Mouse (Mus musculus): ENCODE data around the gene Clta. TPM values are rescaled to one million over a fixed set of nuclear protein-coding genes. Genes with fewer than 3 reads are reported as not detected.
A peak's percentile ranks its signal among the peaks of the same experiment; 100 is the strongest.

Gene Clta
- total and polyA plus RNA-seq, 3 experiments = 451 to 589 TPM; not detected in 1

DNA sequence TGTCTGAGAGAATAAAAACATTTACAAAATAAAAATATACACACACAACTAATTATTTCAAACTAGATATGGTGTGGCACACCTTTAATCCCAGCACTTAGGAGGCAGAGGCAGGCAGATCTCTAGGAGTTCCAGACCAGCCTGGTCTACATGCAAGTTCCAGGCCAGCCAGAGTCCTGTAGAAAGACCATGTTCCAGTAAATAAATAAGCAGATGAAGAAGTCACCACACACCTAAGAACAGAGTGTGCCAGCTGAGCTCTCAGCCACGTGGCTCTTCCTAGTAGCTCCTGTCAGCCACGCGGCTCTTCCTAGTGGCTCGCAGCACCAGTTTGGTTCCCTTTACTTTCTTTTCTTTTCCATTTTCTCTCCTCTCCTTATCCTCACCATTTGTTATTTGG lies 65.2 kb downstream of the Clta start (continued):
- TF ChIP-seq MAZ (IDR thresholded peaks at IDR 0.05; ENCODE audit: low read depth, low read length) (no peak), MXI1 (IDR thresholded peaks at IDR 0.05; ENCODE audit: low read depth, low read length) (no peak), ELF1 (IDR thresholded peaks at IDR 0.05; ENCODE audit: low read depth, low read length) (no peak)

DNA sequence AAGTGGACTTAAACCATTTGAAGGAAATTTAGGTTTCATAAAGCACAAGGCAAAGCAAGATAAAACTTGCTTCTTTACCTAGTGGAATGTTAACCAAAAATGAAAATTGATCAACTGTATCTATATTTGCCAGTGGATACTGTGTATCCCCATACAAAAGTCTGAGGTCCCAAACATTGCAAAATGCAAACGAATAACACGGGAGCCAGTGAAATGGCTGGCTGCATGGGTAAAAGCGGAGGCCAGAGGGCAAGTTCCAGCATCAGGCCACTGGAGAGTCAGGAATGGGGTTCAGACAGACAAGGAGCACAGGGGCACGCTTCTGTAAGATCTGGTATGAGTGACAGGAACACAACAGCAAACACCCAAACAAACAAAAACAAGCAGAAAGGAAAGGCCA lies 66.4 kb downstream of the Clta start:
- Histone ChIP-seq H3K36me3 (ENCODE audit: control insufficient read depth in 1 of 2, insufficient read depth in 2 of 2, low read length in 2 of 2) (peaks cover 0 to 23% of the 10 kb centered on the region in 2 experiments; a peak in 2 of 4 replicates), H3K4me3 (ENCODE audit: control insufficient read depth in 1 of 2, insufficient read depth in 1 of 2, low read depth in 2 of 2, low read length in 2 of 2) (peak overlapping the region; percentile 70 to 87; a peak in 3 of 4 replicates), H3K9me3 (replicated peaks; ENCODE audit: insufficient read depth, low read length) (no peaks in the 10 kb centered on the region), H3K9ac (ENCODE audit: control insufficient read depth, low read depth, low read length, poor library complexity, severe bottlenecking) (no peak overlapping the region; the same call in 1 of the 2 replicates), H3K79me2 (ENCODE audit: control insufficient read depth, insufficient read depth, low read length, poor library complexity) (peaks cover 33% of the 10 kb centered on the region), H3K4me1 (ENCODE audit: control insufficient read depth in 1 of 2, insufficient read depth in 2 of 2, low read length in 2 of 2) (peaks cover 16 to 18% of the 10 kb centered on the region in 2 experiments), H3K27me3 (ENCODE audit: control insufficient read depth in 1 of 2, insufficient read depth in 2 of 2, low read length in 2 of 2) (no peaks in the 10 kb centered on the region), H3K27ac (ENCODE audit: control insufficient read depth, low read depth, low read length) (no peak overlapping the region)
- DNase-seq (ENCODE audit: low read depth, low spot score) = no peak
- TF ChIP-seq MAZ (IDR thresholded peaks at IDR 0.05; ENCODE audit: low read depth, low read length) (no peak), RCOR1 (IDR thresholded peaks at IDR 0.05; ENCODE audit: low read depth, low read length) (no peak), POLR2AphosphoS5 (IDR thresholded peaks at IDR 0.05; ENCODE audit: borderline replicate concordance, low read depth, low read length) (no peak), POLR2A (IDR thresholded peaks at IDR 0.05; ENCODE audit: control insufficient read depth in 1 of 2, insufficient read depth in 1 of 2, low read depth in 1 of 2, low read length in 2 of 2, poor library complexity in 1 of 2) (no peak), ELF1 (IDR thresholded peaks at IDR 0.05; ENCODE audit: low read depth, low read length) (no peak), CHD1 (IDR thresholded peaks at IDR 0.05; ENCODE audit: low read depth, low read length) (no peak), USF1 (IDR thresholded peaks at IDR 0.05; ENCODE audit: low read depth, low read length) (no peak), GATA1 (IDR thresholded peaks at IDR 0.05; ENCODE audit: low read depth, low read length) (no peak), ZMIZ1 (IDR thresholded peaks at IDR 0.05; ENCODE audit: low read depth, low read length) (no peak), HCFC1 (IDR thresholded peaks at IDR 0.05; ENCODE audit: low read depth, low read length) (no peak), MYC (IDR thresholded peaks at IDR 0.05; ENCODE audit: low read depth, low read length) (no peak), POLR2AphosphoS2 (IDR thresholded peaks at IDR 0.05; ENCODE audit: low read length) (no peak)

DNA sequence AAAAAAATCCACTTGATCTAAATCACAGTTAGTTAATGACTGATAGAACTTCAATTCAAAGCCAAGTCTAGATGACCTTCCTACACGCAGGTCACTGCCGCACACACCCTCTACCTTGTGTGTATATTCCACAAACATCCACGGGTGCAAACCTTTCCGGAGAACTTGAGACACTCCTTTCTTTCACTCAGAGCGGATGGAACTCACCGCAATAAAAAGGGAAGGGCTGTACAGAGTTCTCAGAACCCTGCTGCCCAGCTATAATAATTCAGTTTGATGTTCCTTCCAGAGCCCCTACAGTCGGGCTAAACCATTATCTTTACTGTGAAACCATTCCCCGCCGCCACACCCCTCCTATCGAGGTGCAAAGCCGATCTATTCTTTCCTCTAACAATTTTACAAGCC lies 67.5 kb downstream of the Clta start:
- Histone ChIP-seq H3K27me3 (ENCODE audit: control insufficient read depth in 1 of 2, insufficient read depth in 2 of 2, low read length in 2 of 2) (no peaks in the 10 kb centered on the region), H3K9me3 (replicated peaks; ENCODE audit: insufficient read depth, low read length) (no peaks in the 10 kb centered on the region), H3K27ac (ENCODE audit: control insufficient read depth, low read depth, low read length) (peak overlapping the region; percentile 81), H3K36me3 (ENCODE audit: control insufficient read depth in 1 of 2, insufficient read depth in 2 of 2, low read length in 2 of 2) (peaks cover 0 to 23% of the 10 kb centered on the region in 2 experiments; a peak in 2 of 4 replicates), H3K79me2 (ENCODE audit: control insufficient read depth, insufficient read depth, low read length, poor library complexity) (peaks cover 33% of the 10 kb centered on the region), H3K9ac (ENCODE audit: control insufficient read depth, low read depth, low read length, poor library complexity, severe bottlenecking) (peak overlapping the region; percentile 77), H3K4me1 (ENCODE audit: control insufficient read depth in 1 of 2, insufficient read depth in 2 of 2, low read length in 2 of 2) (peaks cover 16 to 18% of the 10 kb centered on the region in 2 experiments), H3K4me3 (ENCODE audit: control insufficient read depth in 1 of 2, insufficient read depth in 1 of 2, low read depth in 2 of 2, low read length in 2 of 2) (peak overlapping the region; percentile 70 to 87)
- peak; percentile 85 for DNase-seq (ENCODE audit: low read depth, low spot score)
- TF ChIP-seq TCF12 (IDR thresholded peaks at IDR 0.05; ENCODE audit: low read depth, low read length) = peak; percentile 58; the same call in 1 of the 2 replicates
- no peak for TF ChIP-seq KAT2A (conservative IDR thresholded peaks at IDR 0.05; ENCODE audit: low read depth, low read length)
- TF ChIP-seq MAZ (IDR thresholded peaks at IDR 0.05; ENCODE audit: low read depth, low read length) = no peak
- 0 out of 2 replicates have a peak, but pooled peaks have one; percentile 37 for TF ChIP-seq GATA1 (IDR thresholded peaks at IDR 0.05; ENCODE audit: low read depth, low read length)
- no peak for TF ChIP-seq TAL1 (IDR thresholded peaks at IDR 0.05; ENCODE audit: low read length)
- TF ChIP-seq EP300 (IDR thresholded peaks at IDR 0.05; ENCODE audit: low read depth in 1 of 2, low read length in 2 of 2) = peak; percentile 63 to 76
- peak; percentile 59; the same call in 1 of the 2 replicates for TF ChIP-seq ETS1 (IDR thresholded peaks at IDR 0.05; ENCODE audit: low read depth, low read length)
- TF ChIP-seq RCOR1 (IDR thresholded peaks at IDR 0.05; ENCODE audit: low read depth, low read length) = peak; percentile 59
- no peak for TF ChIP-seq HCFC1 (IDR thresholded peaks at IDR 0.05; ENCODE audit: low read depth, low read length)
- TF ChIP-seq TBP (IDR thresholded peaks at IDR 0.05; ENCODE audit: low read depth, low read length) = peak; percentile 75; the same call in 1 of the 2 replicates
- 0 out of 2 replicates have a peak, but pooled peaks have one; percentile 25 for TF ChIP-seq MEF2A (IDR thresholded peaks at IDR 0.05; ENCODE audit: extremely low read depth, insufficient replicate concordance, low read depth, low read length, poor library complexity, severe bottlenecking)
